Mouse (Mus musculus) erythroblast, embryonic 14.5 days (primary cell): Measurements from ENCODE around the gene Ccdc28b. TPM values are rescaled to one million over a fixed set of nuclear protein-coding genes. Genes with fewer than 3 reads are reported as not detected.

ENCODE experiments used
- H3K27me3 ChIP-seq: 2 replicates; pipeline ENCODE4 v1.6.1; 2012; ENCODE audit warnings: inconsistent platforms; ENCODE audit not compliant: control insufficient read depth
- H3K36me3 ChIP-seq: 2 replicates; pipeline ENCODE4 v1.6.1; 2012; ENCODE audit warnings: mild to moderate bottlenecking, inconsistent platforms; ENCODE audit not compliant: control insufficient read depth
- H3K4me1 ChIP-seq: 2 replicates; pipeline ENCODE4 v1.6.1; 2012; ENCODE audit warnings: inconsistent platforms; ENCODE audit not compliant: control insufficient read depth
- H3K4me3 ChIP-seq: replicated peaks from 2 replicates; pipeline ENCODE3; 2012; ENCODE audit warnings: moderate library complexity, mild to moderate bottlenecking, inconsistent platforms
- H3K9me3 ChIP-seq: 2 replicates; pipeline ENCODE4 v1.6.1; 2012; ENCODE audit warnings: low read length, inconsistent platforms, mixed read lengths; ENCODE audit not compliant: control insufficient read depth
- GATA1 ChIP-seq: IDR thresholded peaks from 2 replicates; pipeline ENCODE4 v1.6.1; 2012; ENCODE audit warnings: low read length, inconsistent platforms, mixed read lengths
- TAL1 ChIP-seq: IDR thresholded peaks from 3 replicates; pipeline ENCODE4 v1.6.1; 2012; ENCODE audit warnings: low read length, inconsistent platforms, mixed read lengths
- polyA plus RNA-seq: library from polyadenylated mRNA; stranded (reverse); fragments of >175 nt; gene quantifications from 2 replicates; pipeline ENCODE4 v1.2.3, GENCODE M21; 2012

Gene Ccdc28b
- 0.73 and 2.6 TPM in 2 replicates for polyA plus RNA-seq

GRCm38 (mm10) chr4:129623681-129624091 lies at the start of gene Ccdc28b:
Ccdc28b (minus strand) TSS chr4:129623947.
- Histone ChIP-seq H3K4me3 (peak within 1 kb of the TSS; percentile 69), H3K4me1 (peaks cover 73% of the 10 kb centered on the region), H3K36me3 (peaks cover 41% of the 10 kb centered on the region), H3K9me3 (no peaks in the 10 kb centered on the region), H3K27me3 (no peaks in the 10 kb centered on the region)
- no peak for TF ChIP-seq TAL1
- no peak for TF ChIP-seq GATA1

GRCm38 (mm10) chr4:129672878-129673449 lies 49.2 kb upstream of the Ccdc28b start:
- Histone ChIP-seq H3K9me3 (no peaks in the 10 kb centered on the region), H3K27me3 (no peaks in the 10 kb centered on the region), H3K4me1 (peaks cover 29% of the 10 kb centered on the region), H3K36me3 (peaks cover 12% of the 10 kb centered on the region), H3K4me3 (peak overlapping the region; percentile 79)
- TF ChIP-seq TAL1 (no peak), GATA1 (no peak)

GRCm38 (mm10) chr4:129672083-129672877 lies 48.5 kb upstream of the Ccdc28b start, which contains the start of gene Kpna6:
Kpna6 (minus strand) TSS chr4:129672767.
- Histone ChIP-seq H3K9me3 (no peaks in the 10 kb centered on the region), H3K27me3 (no peaks in the 10 kb centered on the region), H3K36me3 (peaks cover 9% of the 10 kb centered on the region), H3K4me1 (peaks cover 29% of the 10 kb centered on the region), H3K4me3 (peak within 1 kb of the TSS; percentile 79)
- TF ChIP-seq GATA1 (no peak), TAL1 (no peak)

- no peak for TF ChIP-seq TAL1
- no peak for TF ChIP-seq GATA1
- Histone ChIP-seq H3K27me3 (no peaks in the 10 kb centered on the region), H3K9me3 (no peaks in the 10 kb centered on the region), H3K4me3 (peak overlapping the region; percentile 79), H3K36me3 (peaks cover 9% of the 10 kb centered on the region), H3K4me1 (peaks cover 29% of the 10 kb centered on the region)
Observed at GRCm38 (mm10) chr4:129671491-129672082, 47.8 kb upstream of the Ccdc28b start.

DNA sequence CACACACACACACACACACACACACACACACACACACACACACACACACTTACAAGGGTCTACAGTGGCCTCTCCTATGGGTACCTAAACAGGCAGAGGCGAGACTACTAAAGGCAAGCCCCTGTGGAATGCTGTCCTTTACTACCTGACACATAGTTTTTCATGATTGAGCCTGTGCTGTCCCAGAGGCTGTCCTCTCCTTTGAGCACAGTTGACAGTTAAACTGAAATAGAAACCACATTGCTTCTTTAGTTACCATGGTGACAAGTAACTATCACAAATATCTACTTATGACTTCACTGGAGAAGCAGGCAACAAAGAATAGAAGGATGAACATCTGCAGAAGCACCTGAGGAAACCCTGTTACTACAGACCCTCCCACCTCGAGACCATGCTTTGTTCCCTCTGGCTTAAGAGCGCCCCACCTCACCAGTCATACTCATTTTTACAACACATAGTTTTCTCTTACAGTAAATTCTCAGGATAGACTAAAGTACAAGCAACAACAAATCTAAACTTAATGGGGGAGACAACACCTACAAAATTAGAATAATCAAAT lies 38.6 kb upstream of the Ccdc28b start:
- TF ChIP-seq GATA1 (no peak), TAL1 (no peak)
- Histone ChIP-seq H3K4me3 (no peak overlapping the region), H3K4me1 (no peaks in the 10 kb centered on the region; the same call in 1 of the 2 replicates), H3K27me3 (no peaks in the 10 kb centered on the region), H3K9me3 (no peaks in the 10 kb centered on the region), H3K36me3 (peaks cover 62% of the 10 kb centered on the region)

DNA sequence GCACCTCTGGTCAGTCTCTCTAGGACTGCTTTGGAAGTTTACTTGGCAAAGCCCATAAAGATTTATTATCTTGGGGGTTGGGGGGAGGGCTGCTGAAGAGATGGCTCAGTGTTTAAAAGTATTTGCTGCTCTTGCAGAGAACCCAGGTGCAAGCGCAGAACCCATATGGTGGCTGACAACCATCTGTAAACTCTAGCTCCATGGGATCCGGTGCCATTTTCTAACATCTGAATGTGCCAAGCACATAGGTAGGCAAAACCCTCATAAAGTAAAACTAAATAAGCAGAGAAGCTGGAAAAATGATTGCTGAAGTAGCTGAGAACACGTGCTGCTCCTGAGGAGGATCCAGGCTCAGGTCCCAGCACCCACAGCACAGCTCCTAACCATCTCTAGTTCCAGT lies 37.8 kb upstream of the Ccdc28b start:
- Histone ChIP-seq H3K9me3 (no peaks in the 10 kb centered on the region), H3K4me3 (no peak overlapping the region), H3K36me3 (peaks cover 68% of the 10 kb centered on the region), H3K4me1 (no peaks in the 10 kb centered on the region; the same call in 1 of the 2 replicates), H3K27me3 (no peaks in the 10 kb centered on the region)
- TF ChIP-seq TAL1 (no peak), GATA1 (no peak)

DNA sequence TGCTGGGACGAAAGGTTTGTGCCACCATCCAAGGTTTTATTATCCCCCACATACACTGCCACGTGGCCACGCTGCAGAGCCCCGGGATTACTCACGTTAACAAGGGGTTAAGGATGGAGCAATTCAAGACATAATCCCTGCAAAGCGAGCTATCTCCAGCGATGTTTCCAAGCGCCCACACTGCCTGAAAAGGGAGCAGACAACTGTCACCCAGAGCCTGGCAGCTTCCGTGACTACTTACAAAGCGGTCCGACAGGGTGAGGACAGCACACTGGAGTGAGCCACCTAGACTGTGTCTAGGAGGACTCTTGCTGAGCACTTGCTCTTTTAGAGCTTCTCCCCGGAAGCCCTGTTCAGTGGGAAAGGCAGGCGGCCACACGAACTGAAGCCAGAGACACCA lies 31.0 kb upstream of the Ccdc28b start:
- H3K36me3 ChIP-seq, result peaks cover 92% of the 10 kb centered on the region
- TF ChIP-seq GATA1, result no peak
- no peak for TF ChIP-seq TAL1
- no peaks in the 10 kb centered on the region for H3K9me3 ChIP-seq
- H3K4me1 ChIP-seq, result no peaks in the 10 kb centered on the region
- no peak overlapping the region for H3K4me3 ChIP-seq
- no peaks in the 10 kb centered on the region for H3K27me3 ChIP-seq

GRCm38 (mm10) chr4:129650359-129650758 lies 26.6 kb upstream of the Ccdc28b start:
- no peak for TF ChIP-seq GATA1
- TF ChIP-seq TAL1, result no peak
- no peaks in the 10 kb centered on the region; the same call in 1 of the 2 replicates for H3K4me1 ChIP-seq
- no peak overlapping the region for H3K4me3 ChIP-seq
- peaks cover 96% of the 10 kb centered on the region for H3K36me3 ChIP-seq
- no peaks in the 10 kb centered on the region for H3K9me3 ChIP-seq
- H3K27me3 ChIP-seq, result no peaks in the 10 kb centered on the region

- TF ChIP-seq GATA1 (no peak), TAL1 (no peak)
- H3K36me3 ChIP-seq, result peaks cover 91% of the 10 kb centered on the region
- no peaks in the 10 kb centered on the region for H3K9me3 ChIP-seq
- H3K4me3 ChIP-seq, result no peak overlapping the region
- H3K27me3 ChIP-seq, result no peaks in the 10 kb centered on the region
- no peaks in the 10 kb centered on the region; the same call in 1 of the 2 replicates for H3K4me1 ChIP-seq
Observed at GRCm38 (mm10) chr4:129648656-129649055, 24.9 kb upstream of the Ccdc28b start.
